Mouse (Mus musculus) testis, adult 2 months (tissue): Measurements from ENCODE around the gene Esrrb.

ENCODE experiments used
- CTCF ChIP-seq: fragments of 200-500 bp; IDR thresholded peaks from 2 replicates; pipeline ENCODE4 v1.5.1; 2012; ENCODE audit warnings: low read depth, mild to moderate bottlenecking, inconsistent platforms, low read length, moderate library complexity; ENCODE audit not compliant: control insufficient read depth, insufficient read depth, insufficient replicate concordance
- POLR2A ChIP-seq: fragments of 200-500 bp; IDR thresholded peaks from 2 replicates; pipeline ENCODE4 v1.6.1; 2012; ENCODE audit warnings: low read depth, mild to moderate bottlenecking, inconsistent platforms, low read length, moderate library complexity; ENCODE audit not compliant: control insufficient read depth

DNA sequence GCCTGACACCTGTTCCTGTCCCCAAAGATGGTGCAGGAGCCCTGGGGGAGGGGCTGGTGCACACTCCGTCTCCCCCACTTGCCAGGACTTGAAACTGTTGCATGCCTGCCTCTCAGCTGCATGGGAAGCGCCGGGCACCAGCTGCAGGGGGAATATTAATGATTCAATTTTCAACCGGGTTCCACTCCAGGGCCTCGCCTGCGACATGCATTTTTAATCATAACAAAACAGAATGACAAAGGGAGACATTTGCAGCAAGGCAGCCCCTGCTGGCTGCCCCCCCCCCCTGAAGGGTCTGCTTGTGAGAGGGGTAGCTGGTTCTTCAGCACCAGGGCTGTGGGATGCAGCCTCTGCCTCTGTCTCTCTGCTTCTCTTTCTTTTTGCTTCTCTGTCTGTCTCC is 22.9 kb downstream of the Esrrb start:
- no peak for TF ChIP-seq POLR2A
- TF ChIP-seq CTCF: no peak
